Mouse (Mus musculus) brown adipose tissue, adult 24 weeks (tissue): ENCODE data around the gene H1foo. TPM values are rescaled to one million over a fixed set of nuclear protein-coding genes. Genes with fewer than 3 reads are reported as not detected.
A peak's percentile ranks its signal among the peaks of the same experiment; 100 is the strongest.

Experiments used
- H3K27ac ChIP-seq: fragments of 200-500 bp; replicated peaks from 2 replicates; pipeline ENCODE4 v1.5.1; 2012; ENCODE audit warnings: low read depth, mild to moderate bottlenecking, low read length
- H3K4me1 ChIP-seq: fragments of 200-500 bp; 2 replicates; pipeline ENCODE4 v1.6.1; 2012; ENCODE audit warnings: low read length, mixed read lengths; ENCODE audit not compliant: control insufficient read depth, insufficient read depth, insufficient read length
- H3K4me3 ChIP-seq: fragments of 200-500 bp; 2 replicates; pipeline ENCODE4 v1.5.1; 2012; ENCODE audit warnings: low read depth, mild to moderate bottlenecking, low read length, moderate library complexity; ENCODE audit not compliant: insufficient read depth
- polyA plus RNA-seq: library from polyadenylated mRNA; stranded (reverse); fragments of >200 nt; gene quantifications from 2 replicates; pipeline ENCODE4 v1.2.4, GENCODE M21; 2012; ENCODE audit not compliant: missing spikeins, insufficient read depth, insufficient read length

The H1foo gene
- polyA plus RNA-seq, 1 experiment, result not detected

DNA sequence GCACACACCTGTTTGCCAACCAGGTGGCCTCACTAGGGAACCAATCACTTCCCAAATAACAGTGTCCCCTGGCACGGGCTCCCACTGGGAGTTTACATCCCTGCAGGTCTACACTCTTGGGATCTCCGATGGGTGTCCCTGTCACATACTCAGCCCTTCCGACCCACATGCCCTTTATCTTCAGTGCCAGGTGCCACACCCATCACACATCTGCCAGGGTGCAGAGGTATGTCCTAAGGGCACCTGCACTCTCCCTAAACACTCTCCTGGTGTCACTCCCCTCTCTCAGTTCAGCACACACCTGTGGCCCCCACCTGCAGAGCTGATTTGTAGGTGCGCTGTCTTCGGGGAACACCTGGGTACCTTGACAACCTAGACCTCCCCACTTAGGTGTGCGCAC is 48.2 kb downstream of the H1foo start:
- peaks cover 42% of the 10 kb centered on the region for H3K4me1 ChIP-seq
- H3K27ac ChIP-seq, result peak overlapping the region; percentile 79
- peak overlapping the region; percentile 75 for H3K4me3 ChIP-seq

DNA sequence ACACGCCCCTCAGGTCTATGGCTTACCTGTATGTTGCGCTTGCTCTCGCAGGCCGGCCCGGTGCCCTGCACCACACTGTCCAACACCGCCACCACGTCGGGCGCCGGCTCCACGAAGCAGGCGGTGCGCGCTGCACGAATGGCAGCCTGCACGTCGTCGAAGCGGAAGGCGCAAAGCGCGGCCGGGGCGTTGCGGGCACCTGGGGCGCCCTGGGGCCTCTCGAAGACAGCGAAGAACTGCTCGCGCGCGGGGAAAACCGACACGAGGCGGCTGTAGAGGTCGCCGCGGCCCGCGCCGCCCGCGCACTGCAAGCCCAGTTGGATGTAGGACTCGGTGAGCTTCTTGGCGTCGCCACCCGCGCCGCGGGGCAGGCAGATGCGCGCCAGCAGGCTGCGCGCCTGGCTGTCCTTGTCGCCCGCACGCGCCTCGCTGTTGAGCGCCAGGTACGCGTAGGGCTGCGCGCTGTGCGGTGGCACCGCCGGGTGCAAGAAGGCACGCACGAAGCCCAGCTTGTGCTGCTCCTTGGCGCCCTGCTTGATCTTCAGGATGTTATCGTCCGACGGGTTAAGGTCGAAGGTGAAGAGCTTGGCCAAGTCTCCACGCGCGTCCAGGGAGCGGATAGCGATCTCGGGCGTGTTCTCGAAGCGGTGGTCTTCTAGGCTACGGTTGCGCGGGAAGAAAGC is 48.9 kb downstream of the H1foo start:
- H3K4me1 ChIP-seq, result peaks cover 45% of the 10 kb centered on the region
- peak overlapping the region; percentile 79 for H3K27ac ChIP-seq
- H3K4me3 ChIP-seq, result peak overlapping the region; percentile 75

DNA sequence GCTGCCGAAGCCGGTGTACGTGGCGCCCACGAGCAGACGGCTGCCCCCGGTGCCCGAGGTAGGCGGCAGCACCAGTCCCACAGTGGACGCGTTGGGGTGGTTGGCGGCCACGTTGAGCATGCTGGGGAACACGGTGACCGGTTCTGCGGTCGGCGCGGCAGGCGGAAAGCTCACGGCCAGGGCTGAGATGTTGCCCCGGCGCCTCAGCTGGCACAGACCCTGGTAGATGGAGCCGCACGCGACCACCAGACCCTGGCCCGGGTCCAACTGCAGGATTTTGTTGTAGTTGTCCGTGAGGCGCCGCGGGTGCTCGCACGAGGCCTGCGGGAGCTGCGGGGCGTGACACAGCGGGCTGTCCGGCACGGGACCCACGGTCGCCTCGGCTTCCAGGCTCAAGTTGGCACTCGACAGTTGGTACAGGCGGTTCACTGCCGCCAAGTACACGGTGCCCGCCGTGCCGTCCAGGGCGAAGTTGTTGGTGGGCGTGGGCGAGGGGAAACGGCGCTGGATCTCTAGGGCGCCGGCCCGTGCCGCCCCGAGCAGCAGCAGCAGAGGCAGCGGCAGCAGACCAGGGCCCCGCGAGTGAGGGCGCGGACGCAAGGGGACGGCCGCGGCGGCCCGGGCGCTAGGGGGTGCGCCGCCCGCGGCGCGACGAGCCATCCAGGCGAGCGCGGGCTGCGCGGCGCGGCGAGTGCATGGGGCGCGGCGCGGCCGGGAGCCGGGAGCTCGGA is 49.6 kb downstream of the H1foo start:
- peak overlapping the region; percentile 75 for H3K4me3 ChIP-seq
- H3K27ac ChIP-seq, result peak overlapping the region; percentile 79
- peaks cover 46% of the 10 kb centered on the region for H3K4me1 ChIP-seq

DNA sequence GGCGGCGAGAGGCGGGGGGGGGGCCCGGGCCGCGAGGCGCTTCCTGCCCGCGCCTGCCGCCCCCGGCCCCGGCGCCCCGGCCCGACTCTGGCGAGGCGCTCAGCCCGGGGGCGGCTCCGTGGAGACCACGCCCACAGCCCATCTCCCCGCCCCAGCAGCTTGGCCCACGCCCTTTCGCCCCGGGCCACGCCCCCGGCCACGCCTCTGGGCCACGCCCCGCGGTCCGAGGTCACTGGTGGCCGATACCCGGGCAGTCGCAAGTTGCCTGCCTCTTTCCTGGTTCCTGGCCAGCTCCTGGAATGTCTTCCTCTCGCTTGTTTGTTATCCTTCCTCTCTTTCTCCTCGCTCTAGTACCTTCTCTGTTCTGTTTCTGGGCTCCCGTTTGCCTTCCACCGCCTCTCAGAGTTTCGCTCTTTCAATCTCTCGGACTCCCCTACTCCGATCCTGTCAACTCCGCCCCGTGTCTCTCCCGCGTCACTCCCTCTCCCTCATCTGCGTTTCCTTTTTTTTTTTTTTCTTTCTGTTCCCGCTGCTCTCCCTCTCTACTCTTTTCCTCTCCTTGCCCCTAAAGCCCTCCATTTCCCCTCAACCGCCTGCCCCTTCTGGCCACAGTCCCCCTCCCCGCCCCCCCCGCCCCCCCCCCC is 50.3 kb downstream of the H1foo start, which contains the start of gene Plxnd1:
Gene Plxnd1 (minus strand): TSS at position 129 of the 644 bp plus-strand sequence.
- H3K27ac ChIP-seq, result peak within 1 kb of the TSS; percentile 97
- peak within 1 kb of the TSS; percentile 75 for H3K4me3 ChIP-seq
- peaks cover 47% of the 10 kb centered on the region for H3K4me1 ChIP-seq

DNA sequence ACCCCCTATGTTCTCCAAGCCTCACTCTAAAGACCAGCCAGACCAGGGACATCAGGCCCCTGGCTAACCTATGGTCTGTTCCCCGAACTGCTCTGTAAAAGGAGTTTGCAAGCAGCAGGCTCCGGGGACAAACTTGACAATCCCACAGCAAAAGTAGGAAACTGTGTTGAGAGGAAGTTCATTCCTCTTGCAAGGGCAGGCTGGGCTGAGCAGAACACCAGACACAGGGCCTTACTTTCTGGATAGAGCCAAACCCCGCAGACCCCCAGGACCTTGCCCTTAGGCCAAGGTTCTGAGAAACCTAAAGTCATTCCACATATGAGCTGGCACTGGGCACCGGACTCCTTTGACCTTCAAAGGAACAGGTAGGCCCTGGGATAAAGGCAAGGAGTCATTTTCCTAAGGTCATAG is 50.8 kb downstream of the H1foo start:
- Histone ChIP-seq H3K4me3 (peak overlapping the region; percentile 21; the same call in 1 of the 2 replicates), H3K4me1 (peaks cover 47% of the 10 kb centered on the region)

DNA sequence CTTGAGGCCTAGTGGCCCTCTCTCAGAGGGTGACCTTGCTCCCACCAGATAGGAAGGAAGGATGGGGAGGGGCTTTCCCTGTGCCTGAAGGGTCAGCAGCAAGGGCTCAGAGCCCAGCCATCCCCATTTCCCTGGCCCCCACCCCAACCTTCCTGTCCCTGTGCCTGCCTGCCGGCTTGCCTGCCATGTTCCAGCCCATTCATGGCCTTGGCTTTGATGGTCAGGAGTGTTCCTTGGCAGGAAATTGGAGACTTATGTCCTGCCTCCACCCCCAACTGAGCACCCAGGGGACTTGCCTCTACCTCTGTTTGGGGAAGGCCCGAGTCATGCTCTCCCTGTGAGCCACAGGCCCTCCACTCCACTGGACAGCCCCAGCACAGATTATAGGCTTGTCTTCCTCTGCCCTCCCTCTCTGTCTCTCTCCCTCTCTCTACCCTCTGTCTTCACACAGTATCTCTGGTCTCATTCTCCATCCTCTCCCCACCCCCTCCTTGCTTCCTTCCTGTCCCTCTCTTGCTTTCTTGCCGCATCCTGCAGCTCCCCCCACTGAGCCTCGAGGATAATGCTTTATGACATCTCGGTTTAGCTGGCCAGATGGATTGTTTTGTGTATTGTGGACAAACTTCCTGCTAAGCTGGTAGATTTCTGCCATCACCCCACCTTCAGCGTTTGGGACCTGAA is 51.6 kb downstream of the H1foo start:
- peaks cover 49% of the 10 kb centered on the region for H3K4me1 ChIP-seq
- H3K4me3 ChIP-seq, result 0 out of 2 replicates have a peak overlapping the region, but pooled peaks have one; percentile 21
- H3K27ac ChIP-seq, result peak overlapping the region; percentile 97

More for the DNA sequence above, 50.8 kb downstream of the H1foo start:
- H3K27ac ChIP-seq, result peak overlapping the region; percentile 97

DNA sequence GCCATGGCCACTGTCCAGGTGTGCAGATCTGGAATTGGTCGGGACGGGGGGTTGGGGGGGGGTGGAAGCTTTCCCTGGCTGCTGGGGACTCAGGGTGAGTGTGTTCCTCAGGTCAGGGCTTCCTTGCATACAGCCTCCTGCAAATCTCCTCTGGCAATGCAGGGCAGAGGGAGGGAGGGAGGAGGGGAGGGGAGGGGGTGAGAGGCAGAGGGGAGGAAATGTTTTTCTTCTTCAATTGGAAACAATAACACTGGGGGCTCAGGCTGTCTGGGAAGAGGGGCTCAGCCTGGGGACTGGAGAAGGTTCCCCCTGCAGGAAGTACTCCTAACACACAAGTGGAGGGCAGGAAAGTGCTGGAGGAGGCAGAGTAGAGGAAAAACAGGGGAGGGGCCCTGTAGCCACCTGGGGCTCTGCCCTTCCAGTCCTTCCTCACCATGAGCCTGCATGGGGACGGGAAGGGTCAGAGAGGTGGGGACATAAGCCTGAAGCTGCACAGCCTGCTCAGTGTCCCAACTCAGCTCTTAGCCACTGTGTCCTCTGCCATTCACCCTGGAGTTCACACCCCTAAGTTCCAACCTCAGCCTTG is 53.1 kb downstream of the H1foo start:
- peaks cover 57% of the 10 kb centered on the region for H3K4me1 ChIP-seq
- no peak overlapping the region for H3K4me3 ChIP-seq
- peak overlapping the region; percentile 97 for H3K27ac ChIP-seq

DNA sequence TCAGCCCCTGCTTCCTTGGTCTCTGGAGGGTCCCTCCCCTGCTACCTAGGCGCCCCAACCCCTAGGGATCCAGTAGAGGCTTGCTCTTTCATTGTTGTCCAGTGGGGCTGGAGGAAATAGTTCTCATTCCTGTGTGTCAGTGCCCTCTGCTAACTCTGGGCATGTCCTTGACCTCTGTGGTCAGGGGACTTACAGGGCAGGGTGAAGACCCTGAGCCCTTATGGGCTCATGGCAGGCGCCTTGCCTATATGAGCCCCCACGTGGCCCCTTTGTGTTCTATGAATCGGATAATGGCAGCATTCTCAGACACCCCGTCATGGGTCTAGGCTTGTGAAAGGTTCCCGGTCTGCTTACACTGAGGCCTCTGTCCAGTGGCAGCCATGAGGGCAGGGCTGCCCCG is 54.0 kb downstream of the H1foo start:
- Histone ChIP-seq H3K27ac (peak overlapping the region; percentile 78), H3K4me1 (peaks cover 60% of the 10 kb centered on the region), H3K4me3 (no peak overlapping the region)

DNA sequence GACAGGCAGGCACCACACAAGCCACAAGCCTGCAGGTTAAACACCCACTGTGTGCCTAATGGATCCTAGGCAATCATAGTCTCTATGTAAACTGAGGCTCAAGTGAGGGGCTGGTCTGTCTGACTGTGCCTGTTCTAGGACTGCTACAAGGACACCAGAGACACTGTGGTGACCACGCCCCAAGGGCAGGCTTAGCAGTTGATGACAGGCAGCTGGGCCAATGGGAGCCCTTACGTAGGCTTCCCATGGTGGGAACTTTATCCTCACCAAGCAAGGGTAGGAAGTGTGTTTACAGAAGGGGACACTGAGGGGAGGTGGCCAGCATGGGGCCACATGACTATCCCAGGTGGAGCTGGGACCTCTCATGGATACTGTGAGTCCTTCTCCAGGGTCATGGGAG is 54.5 kb downstream of the H1foo start:
- peak overlapping the region; percentile 47; the same call in 1 of the 2 replicates for H3K27ac ChIP-seq
- H3K4me3 ChIP-seq, result no peak overlapping the region
- peaks cover 62% of the 10 kb centered on the region for H3K4me1 ChIP-seq

Other genes starting within 250 kb of the H1foo start
- gene Tmem40, start 182.5 kb upstream of the H1foo start, polyA plus RNA-seq, result not detected in 2 replicates
- 0.44 and 0.46 TPM in 2 replicates for gene Cand2, start 170.4 kb upstream of the H1foo start, polyA plus RNA-seq
- 1,120 and 1,124 TPM in 2 replicates for gene Rpl32, start 136.2 kb upstream of the H1foo start, polyA plus RNA-seq
- 0.46 TPM in 1 of 2 replicates, not detected in the other for gene Efcab12, start 106.5 kb upstream of the H1foo start, polyA plus RNA-seq
- 0.48 and 1.0 TPM in 2 replicates for gene Mbd4, start 91.6 kb upstream of the H1foo start, polyA plus RNA-seq
- 2.0 and 3.7 TPM in 2 replicates for gene Ift122, start 91.5 kb upstream of the H1foo start, polyA plus RNA-seq
- gene Rho, start 13.2 kb upstream of the H1foo start, polyA plus RNA-seq, result not detected in 2 replicates
- 20.2 and 24.0 TPM in 2 replicates for gene Plxnd1, start 50.1 kb downstream of the H1foo start, polyA plus RNA-seq
- 9.4 and 10.9 TPM in 2 replicates for gene Tmcc1, start 248.5 kb downstream of the H1foo start, polyA plus RNA-seq